Mouse (Mus musculus): Measurements from ENCODE around the gene Sumf1. TPM values are rescaled to one million over a fixed set of nuclear protein-coding genes. Genes with fewer than 3 reads are reported as not detected.

Gene Sumf1
- polyA plus RNA-seq, 1 experiment from 2014 or later: 19.3 TPM

DNA sequence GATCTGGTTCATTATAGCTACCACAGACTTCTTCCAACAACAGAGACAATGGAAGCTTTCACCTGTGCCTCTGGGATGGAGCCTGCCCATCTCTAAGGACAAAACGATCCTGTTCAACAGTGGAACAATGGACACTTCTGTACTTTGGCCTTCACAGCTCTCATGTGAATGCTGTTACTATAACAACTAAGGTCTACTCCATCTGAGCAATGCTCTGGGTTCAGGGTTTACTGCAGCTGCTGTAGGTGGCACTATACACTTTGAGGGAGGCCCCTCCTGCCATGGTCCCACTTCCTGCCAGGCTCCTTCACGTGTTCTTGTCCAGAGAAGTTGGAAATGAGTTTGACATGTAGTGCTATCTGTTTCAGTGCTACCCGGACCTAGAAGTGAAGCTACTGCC, 36.9 kb downstream of the Sumf1 start:
- no peak overlapping the region for H3K27ac ChIP-seq (ENCODE audit: low read length)
- no peaks in the 10 kb centered on the region for H3K4me1 ChIP-seq (ENCODE audit: control insufficient read depth, insufficient read depth, low read length)
- no peak for ATAC-seq (replicated peaks; ENCODE audit: extremely low read depth, insufficient read depth, low FRiP score)
- H3K4me3 ChIP-seq (ENCODE audit: low read length): no peak overlapping the region
- no peaks in the 10 kb centered on the region for H3K9me3 ChIP-seq (replicated peaks; ENCODE audit: control insufficient read depth, low read length)
- no peaks in the 10 kb centered on the region for H3K36me3 ChIP-seq (ENCODE audit: control insufficient read depth, insufficient read depth)
- no peak overlapping the region for H3K9ac ChIP-seq (ENCODE audit: low read length)
- 54% methylated on average over 3 of the region's 3 CpGs for WGBS
- H3K4me2 ChIP-seq (ENCODE audit: low read depth, low read length): no peak overlapping the region
- no peaks in the 10 kb centered on the region for H3K27me3 ChIP-seq (ENCODE audit: control insufficient read depth, insufficient read depth, low read length)

DNA sequence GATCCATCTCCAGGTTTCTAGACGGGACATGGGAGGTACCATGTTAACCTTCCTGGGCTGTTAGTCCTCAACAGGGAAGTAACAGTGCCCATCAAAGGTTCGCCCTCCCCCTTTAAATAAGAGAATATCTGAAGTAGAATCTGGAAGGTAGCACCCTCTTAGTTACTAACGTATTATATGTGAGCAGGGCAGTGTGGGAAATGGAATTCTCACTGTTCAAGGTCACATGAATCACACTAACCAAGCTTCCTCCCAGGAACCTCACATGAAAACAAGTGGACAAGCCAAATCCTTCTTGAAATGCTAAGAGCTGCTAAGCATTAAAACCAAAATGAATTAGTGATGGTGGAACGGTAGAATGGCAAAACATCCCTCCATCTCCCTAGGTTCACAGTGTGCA, 38.7 kb downstream of the Sumf1 start:
- H3K9ac ChIP-seq (ENCODE audit: low read length): no peak overlapping the region
- no peaks in the 10 kb centered on the region for H3K9me3 ChIP-seq (replicated peaks; ENCODE audit: control insufficient read depth, low read length)
- no peak overlapping the region for H3K27ac ChIP-seq (ENCODE audit: low read length)
- no peaks in the 10 kb centered on the region for H3K27me3 ChIP-seq (ENCODE audit: control insufficient read depth, insufficient read depth, low read length)
- H3K36me3 ChIP-seq (ENCODE audit: control insufficient read depth, insufficient read depth): no peaks in the 10 kb centered on the region
- no peak for ATAC-seq (replicated peaks; ENCODE audit: extremely low read depth, insufficient read depth, low FRiP score)
- no peaks in the 10 kb centered on the region for H3K4me1 ChIP-seq (ENCODE audit: control insufficient read depth, insufficient read depth, low read length)
- H3K4me2 ChIP-seq (ENCODE audit: low read depth, low read length): no peak overlapping the region
- no peak overlapping the region for H3K4me3 ChIP-seq (ENCODE audit: low read length)
- 88% methylated on average over 4 of the region's 4 CpGs for WGBS

DNA sequence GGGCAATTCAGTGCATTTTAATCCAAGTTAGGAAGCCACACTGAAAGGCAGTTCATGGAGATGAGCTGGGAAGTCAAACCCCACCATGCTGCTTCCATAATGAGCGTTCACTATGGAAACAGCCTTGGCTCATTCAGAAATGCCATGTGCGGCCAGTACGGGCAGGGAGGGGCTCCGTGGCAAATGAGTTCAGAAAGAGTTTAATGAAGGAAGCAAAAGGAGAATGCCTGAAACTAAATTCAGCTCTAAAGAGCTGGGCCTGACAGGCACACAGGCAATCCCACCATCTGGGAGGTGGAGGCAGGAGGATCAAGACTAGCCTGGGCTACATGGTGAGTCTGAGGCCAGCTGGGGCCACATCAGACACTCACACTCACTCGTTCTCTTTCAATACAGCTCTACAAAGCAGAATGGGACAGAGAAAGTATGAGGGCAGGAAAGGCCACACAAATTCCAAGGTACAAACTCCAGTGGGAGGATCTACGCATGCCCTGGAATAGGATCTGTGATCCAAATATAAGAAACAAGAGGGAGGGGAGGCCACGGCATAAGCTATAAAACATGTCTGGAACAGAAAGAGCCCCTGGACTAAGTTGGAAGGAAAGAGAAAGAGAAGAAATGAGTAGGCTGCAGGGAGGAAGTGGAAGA, 39.3 kb downstream of the Sumf1 start:
- H3K4me1 ChIP-seq (ENCODE audit: control insufficient read depth, insufficient read depth, low read length): no peaks in the 10 kb centered on the region
- H3K27me3 ChIP-seq (ENCODE audit: control insufficient read depth, insufficient read depth, low read length): no peaks in the 10 kb centered on the region
- H3K4me3 ChIP-seq (ENCODE audit: low read length): no peak overlapping the region
- H3K9ac ChIP-seq (ENCODE audit: low read length): no peak overlapping the region
- 93% methylated on average over 7 of the region's 7 CpGs for WGBS
- no peaks in the 10 kb centered on the region for H3K9me3 ChIP-seq (replicated peaks; ENCODE audit: control insufficient read depth, low read length)
- H3K4me2 ChIP-seq (ENCODE audit: low read depth, low read length): no peak overlapping the region
- H3K27ac ChIP-seq (ENCODE audit: low read length): no peak overlapping the region
- H3K36me3 ChIP-seq (ENCODE audit: control insufficient read depth, insufficient read depth): no peaks in the 10 kb centered on the region
- ATAC-seq (replicated peaks; ENCODE audit: extremely low read depth, insufficient read depth, low FRiP score): no peak

DNA sequence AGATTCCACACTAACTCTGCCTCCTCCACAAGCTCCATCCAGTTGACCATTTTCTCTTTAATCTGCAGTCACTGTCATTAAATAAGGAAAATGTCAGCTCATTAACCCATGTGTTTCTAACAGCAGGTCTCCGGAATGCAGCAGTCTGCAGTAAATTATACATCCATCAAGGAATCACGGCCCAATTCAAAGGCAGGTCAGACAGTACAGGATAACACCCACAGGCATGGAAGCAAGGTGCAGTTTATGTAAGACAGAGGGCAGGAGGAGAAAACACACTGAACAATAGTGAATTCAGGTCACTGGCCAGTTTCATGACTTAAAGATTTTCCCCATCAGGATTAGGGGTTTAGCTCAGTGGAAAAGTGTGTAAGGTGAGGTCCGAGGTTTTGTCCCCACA, 40.1 kb downstream of the Sumf1 start:
- Histone ChIP-seq H3K4me2 (ENCODE audit: low read depth, low read length) (no peak overlapping the region), H3K36me3 (ENCODE audit: control insufficient read depth, insufficient read depth) (no peaks in the 10 kb centered on the region), H3K4me3 (ENCODE audit: low read length) (no peak overlapping the region), H3K9ac (ENCODE audit: low read length) (no peak overlapping the region), H3K27me3 (ENCODE audit: control insufficient read depth, insufficient read depth, low read length) (no peaks in the 10 kb centered on the region), H3K9me3 (replicated peaks; ENCODE audit: control insufficient read depth, low read length) (no peaks in the 10 kb centered on the region), H3K4me1 (ENCODE audit: control insufficient read depth, insufficient read depth, low read length) (no peaks in the 10 kb centered on the region), H3K27ac (ENCODE audit: low read length) (no peak overlapping the region)
- WGBS: 89% methylated on average over 3 of the region's 3 CpGs
- ATAC-seq (replicated peaks; ENCODE audit: extremely low read depth, insufficient read depth, low FRiP score): no peak

DNA sequence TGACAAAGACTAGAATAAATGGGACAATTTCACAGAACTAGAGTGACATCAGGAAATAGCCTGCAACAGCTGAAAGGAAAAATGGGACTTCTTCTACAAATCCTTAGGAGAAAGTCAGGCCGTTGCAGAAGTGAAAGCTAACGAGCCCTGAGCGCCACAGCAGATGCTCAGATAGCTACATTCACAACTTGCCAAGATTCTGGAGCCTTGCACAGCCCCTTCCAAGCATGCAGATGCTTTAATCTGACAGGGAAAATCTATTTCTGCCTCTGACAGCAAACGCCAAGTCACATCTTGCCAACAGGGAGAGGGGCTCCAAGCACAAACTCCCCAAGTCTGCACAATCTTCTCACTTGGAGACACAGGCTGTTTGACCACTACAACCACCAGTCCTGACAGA, 42.6 kb downstream of the Sumf1 start:
- Histone ChIP-seq H3K4me1 (ENCODE audit: control insufficient read depth, insufficient read depth, low read length) (no peaks in the 10 kb centered on the region), H3K9ac (ENCODE audit: low read length) (no peak overlapping the region), H3K4me3 (ENCODE audit: low read length) (no peak overlapping the region), H3K9me3 (replicated peaks; ENCODE audit: control insufficient read depth, low read length) (no peaks in the 10 kb centered on the region), H3K4me2 (ENCODE audit: low read depth, low read length) (no peak overlapping the region), H3K36me3 (ENCODE audit: control insufficient read depth, insufficient read depth) (no peaks in the 10 kb centered on the region), H3K27ac (ENCODE audit: low read length) (no peak overlapping the region), H3K27me3 (ENCODE audit: control insufficient read depth, insufficient read depth, low read length) (no peaks in the 10 kb centered on the region)
- 69% methylated on average over 4 of the region's 4 CpGs for WGBS
- no peak for ATAC-seq (replicated peaks; ENCODE audit: extremely low read depth, insufficient read depth, low FRiP score)

DNA sequence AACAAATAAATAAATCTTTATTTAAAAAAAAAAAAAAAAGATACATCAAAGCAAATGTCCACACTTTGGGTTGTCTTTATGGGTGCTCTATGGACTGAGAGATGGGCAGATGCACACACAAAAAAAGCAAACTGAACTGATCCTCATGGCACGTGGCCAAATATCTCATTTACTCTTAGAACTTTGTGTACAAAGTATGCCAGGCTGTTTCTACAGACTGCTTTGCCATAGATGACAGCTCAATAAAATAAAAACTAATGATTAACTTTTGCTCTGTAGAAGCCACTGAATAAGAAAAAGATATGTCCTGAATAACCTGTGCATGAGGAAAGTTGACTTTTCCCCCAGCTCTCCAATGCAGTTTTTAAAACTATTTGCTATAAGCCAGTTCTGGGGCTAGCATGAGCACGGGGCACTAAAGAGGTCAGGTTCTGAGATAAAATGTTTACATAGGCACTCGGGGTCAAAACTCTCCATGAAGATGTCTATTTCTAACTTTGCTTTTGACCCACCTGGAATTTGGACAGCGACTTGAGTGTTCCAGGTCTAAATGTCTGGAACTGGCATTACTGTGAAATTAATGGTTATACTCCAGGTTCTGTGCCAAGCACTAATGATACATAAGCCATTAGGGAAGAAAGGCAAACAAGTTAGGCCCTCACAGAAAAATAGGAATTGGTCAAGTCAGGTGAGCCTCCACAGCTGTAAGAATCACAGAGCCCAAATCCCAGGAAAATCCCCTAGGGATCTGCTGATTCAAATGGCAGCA, 44.5 kb downstream of the Sumf1 start:
- Histone ChIP-seq H3K9me3 (replicated peaks; ENCODE audit: control insufficient read depth, low read length) (no peaks in the 10 kb centered on the region), H3K27ac (ENCODE audit: low read length) (no peak overlapping the region), H3K9ac (ENCODE audit: low read length) (no peak overlapping the region), H3K36me3 (ENCODE audit: control insufficient read depth, insufficient read depth) (no peaks in the 10 kb centered on the region), H3K4me2 (ENCODE audit: low read depth, low read length) (no peak overlapping the region), H3K4me1 (ENCODE audit: control insufficient read depth, insufficient read depth, low read length) (no peaks in the 10 kb centered on the region), H3K4me3 (ENCODE audit: low read length) (no peak overlapping the region), H3K27me3 (ENCODE audit: control insufficient read depth, insufficient read depth, low read length) (no peaks in the 10 kb centered on the region)
- 81% methylated on average over 4 of the region's 4 CpGs for WGBS
- no peak for ATAC-seq (replicated peaks; ENCODE audit: extremely low read depth, insufficient read depth, low FRiP score)

DNA sequence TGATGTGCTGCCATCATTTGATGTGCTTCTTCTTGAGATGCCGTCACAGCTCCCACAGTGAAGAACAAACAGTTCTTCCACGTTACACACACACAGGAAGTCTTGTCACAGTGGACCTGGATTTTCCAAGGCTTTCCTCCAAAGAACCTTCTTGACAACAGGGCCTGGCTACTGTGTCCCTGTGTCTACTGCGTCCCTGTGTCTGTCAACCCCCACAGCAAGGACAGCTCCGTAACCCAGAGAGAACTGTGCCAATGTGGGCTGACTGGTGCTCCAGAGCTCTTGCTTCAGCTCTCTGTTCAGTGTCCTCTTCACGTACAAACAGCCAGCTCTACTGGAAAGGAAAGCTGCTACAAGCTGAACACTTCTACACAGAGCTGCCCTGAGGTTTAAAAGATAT, 48.4 kb downstream of the Sumf1 start:
- H3K27me3 ChIP-seq (ENCODE audit: control insufficient read depth, insufficient read depth, low read length): no peaks in the 10 kb centered on the region
- WGBS: 84% methylated on average over 5 of the region's 5 CpGs
- no peak overlapping the region for H3K9ac ChIP-seq (ENCODE audit: low read length)
- H3K36me3 ChIP-seq (ENCODE audit: control insufficient read depth, insufficient read depth): no peaks in the 10 kb centered on the region
- H3K4me3 ChIP-seq (ENCODE audit: low read length): no peak overlapping the region
- no peaks in the 10 kb centered on the region for H3K4me1 ChIP-seq (ENCODE audit: control insufficient read depth, insufficient read depth, low read length)
- H3K9me3 ChIP-seq (replicated peaks; ENCODE audit: control insufficient read depth, low read length): no peaks in the 10 kb centered on the region
- no peak overlapping the region for H3K27ac ChIP-seq (ENCODE audit: low read length)
- no peak overlapping the region for H3K4me2 ChIP-seq (ENCODE audit: low read depth, low read length)
- no peak for ATAC-seq (replicated peaks; ENCODE audit: extremely low read depth, insufficient read depth, low FRiP score)

DNA sequence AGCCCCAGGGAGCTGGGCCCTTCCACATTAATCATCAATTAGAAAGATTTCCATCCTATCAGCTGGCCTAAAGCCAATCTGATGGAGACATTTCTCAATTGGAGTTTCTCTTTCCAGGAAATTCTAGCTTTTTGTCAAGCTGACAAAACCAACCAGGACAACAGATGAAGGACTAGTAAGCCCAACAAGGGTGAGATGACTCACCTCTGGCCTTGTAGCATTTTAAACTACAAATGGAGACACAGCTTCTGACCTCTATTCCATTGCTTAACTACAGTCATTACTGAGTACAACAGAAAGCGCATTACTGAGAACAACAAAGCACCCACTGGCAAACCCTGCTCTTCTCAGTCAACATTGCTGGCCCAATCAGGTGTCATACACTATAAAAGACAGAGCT, 49.1 kb downstream of the Sumf1 start:
- Histone ChIP-seq H3K4me3 (ENCODE audit: low read length) (no peak overlapping the region), H3K9me3 (replicated peaks; ENCODE audit: control insufficient read depth, low read length) (no peaks in the 10 kb centered on the region), H3K4me1 (ENCODE audit: control insufficient read depth, insufficient read depth, low read length) (peaks cover under 1% of the 10 kb centered on the region; the same call in 1 of the 2 replicates), H3K27ac (ENCODE audit: low read length) (no peak overlapping the region), H3K27me3 (ENCODE audit: control insufficient read depth, insufficient read depth, low read length) (no peaks in the 10 kb centered on the region), H3K36me3 (ENCODE audit: control insufficient read depth, insufficient read depth) (no peaks in the 10 kb centered on the region), H3K4me2 (ENCODE audit: low read depth, low read length) (no peak overlapping the region), H3K9ac (ENCODE audit: low read length) (no peak overlapping the region)
- 93% methylated on average over 1 of the region's 1 CpGs for WGBS
- no peak for ATAC-seq (replicated peaks; ENCODE audit: extremely low read depth, insufficient read depth, low FRiP score)

DNA sequence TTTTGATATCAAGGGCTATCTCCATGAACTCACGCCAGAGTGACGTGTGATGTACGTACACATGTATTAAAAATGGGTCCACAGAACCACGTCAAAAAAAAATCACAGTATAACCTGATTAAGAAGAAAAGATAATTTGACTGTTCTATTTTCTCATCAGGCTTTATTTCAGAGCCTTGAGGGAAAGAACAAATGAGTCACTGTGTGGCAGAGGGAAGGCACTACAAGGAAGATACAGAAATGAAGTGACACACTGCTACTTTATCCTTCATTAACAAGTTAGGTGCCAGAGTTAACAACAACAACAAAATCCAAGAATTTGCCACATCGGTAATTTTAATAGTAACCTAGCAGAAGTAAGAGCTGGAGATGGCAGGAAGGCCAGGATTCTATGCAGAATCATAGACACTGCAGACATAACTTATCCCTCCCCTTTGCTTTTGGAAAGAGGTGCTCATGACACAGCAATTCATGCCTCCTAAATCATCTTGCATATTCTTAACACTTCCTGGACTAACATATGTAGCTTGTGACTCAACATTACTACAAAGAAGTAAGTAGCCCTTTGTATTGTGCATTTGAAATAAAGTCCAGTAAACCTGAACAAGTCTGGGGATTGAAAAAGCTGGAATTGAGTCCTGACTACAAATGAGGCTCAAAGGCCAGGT, 53.0 kb downstream of the Sumf1 start:
- Histone ChIP-seq H3K9ac (ENCODE audit: low read length) (no peak overlapping the region), H3K4me2 (ENCODE audit: low read depth, low read length) (no peak overlapping the region), H3K27ac (ENCODE audit: low read length) (no peak overlapping the region), H3K27me3 (ENCODE audit: control insufficient read depth, insufficient read depth, low read length) (no peaks in the 10 kb centered on the region), H3K36me3 (ENCODE audit: control insufficient read depth, insufficient read depth) (no peaks in the 10 kb centered on the region), H3K4me3 (ENCODE audit: low read length) (no peak overlapping the region), H3K9me3 (replicated peaks; ENCODE audit: control insufficient read depth, low read length) (no peaks in the 10 kb centered on the region), H3K4me1 (ENCODE audit: control insufficient read depth, insufficient read depth, low read length) (peaks cover 5% of the 10 kb centered on the region)
- 88% methylated on average over 5 of the region's 5 CpGs for WGBS
- no peak for ATAC-seq (replicated peaks; ENCODE audit: extremely low read depth, insufficient read depth, low FRiP score)
